Mouse (Mus musculus): ENCODE data around the gene Nrp2.

The Nrp2 gene

GRCm38 (mm10) chr1:62703158-62704116, at the start of gene Nrp2:
Nrp2 (plus strand) TSS chr1:62703285.
- DNase-seq = peak; percentile 87 to 93

- no peak for DNase-seq
Measured at GRCm38 (mm10) chr1:62654436-62654835, 48.6 kb upstream of the Nrp2 start.

DNA sequence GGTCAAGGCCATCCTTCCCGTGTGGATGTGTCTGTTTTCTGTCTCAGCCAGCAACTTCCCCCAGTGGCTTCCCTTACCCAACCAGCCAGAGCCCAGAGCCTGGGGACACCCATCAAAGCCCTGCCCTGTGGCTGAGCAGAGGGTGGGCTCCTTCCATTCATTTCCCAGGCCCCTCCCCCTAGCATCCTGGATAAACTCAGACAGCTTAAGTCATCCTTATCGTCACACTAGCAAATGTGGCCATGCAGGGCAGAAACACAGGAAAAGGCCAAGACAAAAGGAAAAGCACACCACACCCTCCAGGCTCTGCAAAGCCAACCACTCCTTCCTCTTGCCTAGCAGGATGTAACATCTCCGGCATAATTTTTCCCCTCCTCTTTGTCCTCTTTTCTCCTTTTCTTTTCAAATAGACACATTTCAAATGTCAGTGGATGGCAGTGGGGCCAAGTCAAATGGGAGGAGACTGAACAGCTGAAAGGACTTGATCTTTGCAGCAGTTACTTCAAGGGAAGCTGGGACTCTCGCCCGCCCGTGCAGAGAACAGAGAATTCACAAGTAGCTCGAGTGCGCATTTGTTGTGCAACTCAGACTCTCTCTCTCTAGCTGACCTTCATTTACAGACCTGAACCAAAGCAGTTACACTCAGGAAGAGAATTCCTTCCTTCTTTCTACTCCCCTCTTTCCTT, 38.0 kb upstream of the Nrp2 start:
- peak; percentile 40 to 61 for DNase-seq

DNA sequence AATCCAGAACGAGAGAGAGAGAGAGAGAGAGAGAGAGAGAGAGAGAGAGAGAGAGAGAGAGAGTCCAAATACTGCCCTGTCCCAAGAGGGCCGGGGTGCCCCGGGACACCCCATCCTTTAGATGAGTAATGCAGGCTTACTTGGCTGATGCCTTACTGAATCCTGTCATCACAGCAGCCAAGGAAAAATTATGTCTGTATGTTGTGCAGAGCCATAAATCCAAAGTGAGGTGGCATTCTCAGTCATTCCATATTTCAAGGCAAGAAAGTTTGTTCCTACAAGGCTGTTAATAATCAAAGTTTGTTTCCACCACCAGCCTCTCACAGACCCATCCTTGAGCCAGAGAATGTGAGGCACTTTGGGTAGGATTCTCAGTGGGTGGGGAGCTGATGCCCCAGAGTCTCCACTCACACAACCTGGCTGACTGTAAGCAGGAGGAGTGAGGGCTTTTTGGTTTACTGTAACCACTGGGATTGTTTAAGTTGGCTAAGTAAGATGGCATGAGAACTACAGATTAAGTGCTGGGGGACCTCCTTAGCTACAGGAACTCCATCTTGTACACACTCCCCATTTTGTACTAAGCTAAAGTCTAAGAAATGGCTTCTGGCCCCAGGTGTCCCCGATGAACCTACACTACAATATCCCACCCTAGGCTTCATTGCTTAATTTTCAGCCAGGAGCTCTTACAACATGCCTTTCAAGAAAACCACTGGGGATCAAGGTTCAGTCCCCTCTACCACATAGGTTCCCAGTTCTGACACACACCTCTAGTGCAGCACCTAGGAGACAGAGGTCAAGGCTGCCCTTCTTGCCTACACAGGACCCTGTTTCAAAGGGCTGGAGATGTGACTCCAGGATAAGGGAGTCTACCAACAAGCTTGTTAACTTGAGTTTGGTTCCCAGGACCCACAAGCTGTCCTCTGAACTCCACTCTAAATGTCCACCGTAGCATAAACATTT, 37.0 kb upstream of the Nrp2 start:
- DNase-seq = no peak

- no peak for DNase-seq
Measured at GRCm38 (mm10) chr1:62666780-62667179, 36.3 kb upstream of the Nrp2 start.

DNA sequence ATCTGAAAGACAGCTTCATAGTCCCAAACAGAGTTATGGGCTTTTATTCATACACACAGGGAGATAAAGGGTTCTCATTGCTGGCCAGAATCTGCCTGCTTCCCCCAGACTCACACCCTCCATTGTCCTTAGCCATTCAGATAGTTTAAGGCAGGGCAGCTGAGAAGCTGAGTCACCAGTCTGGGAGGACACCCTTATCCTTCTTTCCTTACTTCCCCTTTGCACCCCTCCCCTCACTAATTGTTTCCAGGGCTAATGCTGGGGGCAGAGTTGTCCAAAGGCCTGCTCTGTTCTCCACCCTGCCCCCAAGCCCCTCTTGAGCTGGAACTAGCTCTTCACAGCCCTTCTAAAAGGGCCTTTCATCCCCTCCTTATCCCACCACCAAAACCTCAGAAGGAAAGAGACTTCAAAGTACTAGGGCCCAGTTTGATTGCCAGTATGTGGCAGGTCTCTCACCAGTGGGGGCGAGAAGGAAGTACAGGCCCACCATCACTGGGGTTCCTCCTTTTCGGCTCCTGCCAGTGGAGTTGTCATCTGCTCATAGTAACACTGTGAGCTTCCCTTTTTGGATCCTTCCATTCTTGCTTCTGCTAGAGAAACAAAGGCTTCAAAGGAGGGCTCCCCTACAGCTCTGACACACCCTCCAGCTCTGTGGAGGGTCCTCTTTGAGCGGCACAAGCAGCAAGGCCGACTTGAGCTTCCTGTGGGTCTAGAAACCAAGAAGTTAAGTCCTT, 24.3 kb upstream of the Nrp2 start:
- no peak for DNase-seq

GRCm38 (mm10) chr1:62679466-62679865, 23.6 kb upstream of the Nrp2 start:
- no peak for DNase-seq

- DNase-seq = peak; percentile 41 to 43
Measured at GRCm38 (mm10) chr1:62682456-62683385, 20.4 kb upstream of the Nrp2 start.

GRCm38 (mm10) chr1:62683498-62683897, 19.6 kb upstream of the Nrp2 start:
- DNase-seq = no peak

DNA sequence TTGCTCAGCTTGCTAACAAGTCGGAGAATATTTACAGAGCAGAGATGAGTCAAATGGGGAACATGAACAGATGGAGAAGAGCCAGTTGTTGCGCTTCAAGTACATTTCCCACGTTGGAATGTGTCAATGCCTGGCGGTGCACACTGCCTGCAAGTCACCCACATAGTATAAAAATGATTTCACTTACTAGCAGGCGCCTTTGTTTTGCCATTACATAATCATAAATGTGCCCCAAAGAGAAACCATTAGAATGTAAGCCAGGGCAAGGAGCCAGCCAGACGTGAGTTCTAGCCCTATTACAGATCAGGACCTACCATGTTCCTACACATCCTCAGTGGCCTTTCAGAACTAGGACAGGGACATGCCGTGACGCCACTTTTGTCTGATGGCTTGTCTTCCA, 15.6 kb upstream of the Nrp2 start:
- DNase-seq = no peak

DNA sequence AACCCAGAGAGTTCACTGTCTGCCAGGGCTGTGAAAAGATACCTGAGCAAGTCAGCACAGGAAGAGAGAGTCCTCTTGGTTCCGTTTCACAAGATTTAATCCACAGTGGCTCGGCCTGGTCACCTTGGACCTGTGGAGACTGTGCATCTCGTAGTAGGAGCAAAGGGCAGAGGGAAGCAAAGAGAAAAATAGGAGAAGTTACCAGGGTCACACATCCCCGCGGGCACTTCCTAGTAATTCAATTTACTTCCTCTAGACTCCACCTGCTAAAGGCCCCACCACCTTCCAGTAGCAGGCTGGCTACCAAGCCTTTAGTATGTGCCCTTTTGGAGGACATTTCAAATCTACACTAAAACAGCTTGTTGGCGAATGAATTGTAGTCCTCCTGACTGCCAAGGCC, 11.9 kb upstream of the Nrp2 start:
- DNase-seq = no peak

DNA sequence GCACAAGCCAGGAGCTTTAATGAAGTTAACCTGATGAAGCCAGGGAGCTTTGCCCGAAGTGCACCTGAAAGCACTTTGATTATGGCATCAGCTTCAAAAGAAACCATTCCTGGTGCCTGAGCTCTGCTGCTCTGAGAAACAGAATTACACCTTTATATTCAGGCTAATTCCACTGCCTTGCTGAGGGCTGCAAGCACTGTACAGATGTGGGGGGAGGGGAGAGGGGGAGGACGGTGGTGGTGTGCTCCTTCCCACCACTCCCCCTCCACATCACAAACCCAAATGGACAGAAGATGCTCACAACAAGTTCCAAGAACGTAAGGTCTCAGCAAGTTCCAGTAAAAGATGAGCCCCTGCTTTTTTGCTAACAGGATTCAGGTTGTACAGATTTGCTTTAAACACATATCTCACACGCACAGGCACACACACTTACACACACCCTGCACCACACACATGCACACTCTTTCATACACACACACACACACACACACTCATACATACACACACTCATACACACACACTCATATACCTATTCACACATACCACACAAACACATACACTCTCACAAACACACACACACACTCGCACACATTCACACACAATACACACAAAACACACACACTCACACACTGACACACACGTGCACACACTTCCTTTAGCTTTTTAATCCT, 6.6 kb upstream of the Nrp2 start:
- no peak for DNase-seq

DNA sequence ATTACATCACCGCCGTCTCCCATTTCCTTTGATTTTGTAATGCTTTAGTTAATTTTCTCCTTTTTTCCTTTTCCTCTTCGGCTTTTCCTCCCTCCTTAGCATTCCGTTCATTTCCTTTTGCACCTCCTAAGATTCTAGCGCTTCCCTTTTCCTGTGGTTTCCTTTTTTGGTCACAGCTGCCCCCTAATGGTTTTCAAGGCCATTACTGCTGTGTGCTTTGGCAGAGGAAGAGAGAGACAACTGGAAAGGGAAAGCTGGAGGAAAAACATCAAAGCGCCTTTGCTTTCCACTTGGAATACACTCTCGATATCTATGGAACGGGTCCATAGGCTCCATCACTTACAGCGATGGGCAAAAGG, 6.1 kb upstream of the Nrp2 start:
- DNase-seq = peak; percentile 53 to 67

DNA sequence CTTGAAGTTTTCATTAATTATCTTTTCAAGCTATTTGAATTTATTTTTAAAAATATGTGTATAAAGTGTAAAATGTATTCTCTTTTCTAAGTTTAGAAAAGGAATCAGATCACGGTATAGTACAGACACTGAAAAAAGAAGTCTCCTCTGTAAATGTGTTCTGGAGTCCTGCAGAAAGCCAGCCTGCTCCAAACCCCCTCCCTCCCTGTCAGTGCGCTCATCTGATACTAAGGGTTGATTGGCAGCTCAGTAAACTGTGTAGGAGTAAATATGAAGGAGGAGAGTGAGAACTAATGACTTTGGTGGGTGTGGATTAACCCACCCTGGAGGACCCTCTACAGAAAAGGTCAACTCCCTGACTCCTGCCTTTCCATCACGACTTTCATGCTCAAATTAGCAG, 5.7 kb upstream of the Nrp2 start:
- no peak for DNase-seq

DNA sequence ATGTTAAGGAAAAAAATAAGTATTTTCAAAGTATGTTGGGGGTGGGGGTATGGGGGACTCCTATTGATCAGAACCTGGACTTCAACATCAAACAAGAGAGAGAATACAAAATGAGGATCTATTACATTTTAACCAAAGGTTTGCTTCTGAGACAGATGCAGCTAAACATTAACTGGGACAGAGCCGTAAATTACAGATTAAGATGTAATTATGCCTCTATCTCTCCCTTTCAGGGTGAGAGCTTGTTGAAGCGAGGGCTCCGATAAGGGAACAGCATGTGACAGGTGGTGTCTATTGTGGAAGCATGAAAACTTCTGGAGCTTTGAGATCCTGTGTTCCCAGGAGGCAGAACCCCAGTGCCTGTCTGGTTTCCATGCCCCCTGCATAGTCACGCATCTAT, 3.3 kb upstream of the Nrp2 start:
- DNase-seq = peak in 1 of 2 experiments; percentile 16

GRCm38 (mm10) chr1:62701065-62701921, 1.8 kb upstream of the Nrp2 start:
- DNase-seq = peak; percentile 81 to 88

DNA sequence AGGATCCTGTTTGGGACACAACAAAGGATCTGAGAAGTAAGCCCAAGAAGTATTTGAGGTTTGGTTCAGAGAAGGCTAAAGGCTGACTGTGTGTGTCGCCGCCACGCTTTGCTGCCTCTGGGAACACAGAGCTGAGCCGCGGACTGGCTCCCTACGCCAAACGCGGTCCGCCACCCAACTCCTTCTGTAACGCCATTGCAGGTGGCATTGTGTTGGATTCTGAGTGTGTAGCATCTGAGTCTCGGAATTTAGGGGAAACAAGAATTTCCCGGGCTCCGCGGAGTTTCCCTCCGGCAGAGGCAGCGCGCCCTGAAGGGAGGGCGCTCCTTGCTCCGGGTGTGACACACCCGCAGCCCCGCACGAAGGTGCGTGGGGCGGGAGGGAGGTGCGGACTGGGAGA, 342 bp upstream of the Nrp2 start:
- DNase-seq = peak; percentile 56 to 65

DNA sequence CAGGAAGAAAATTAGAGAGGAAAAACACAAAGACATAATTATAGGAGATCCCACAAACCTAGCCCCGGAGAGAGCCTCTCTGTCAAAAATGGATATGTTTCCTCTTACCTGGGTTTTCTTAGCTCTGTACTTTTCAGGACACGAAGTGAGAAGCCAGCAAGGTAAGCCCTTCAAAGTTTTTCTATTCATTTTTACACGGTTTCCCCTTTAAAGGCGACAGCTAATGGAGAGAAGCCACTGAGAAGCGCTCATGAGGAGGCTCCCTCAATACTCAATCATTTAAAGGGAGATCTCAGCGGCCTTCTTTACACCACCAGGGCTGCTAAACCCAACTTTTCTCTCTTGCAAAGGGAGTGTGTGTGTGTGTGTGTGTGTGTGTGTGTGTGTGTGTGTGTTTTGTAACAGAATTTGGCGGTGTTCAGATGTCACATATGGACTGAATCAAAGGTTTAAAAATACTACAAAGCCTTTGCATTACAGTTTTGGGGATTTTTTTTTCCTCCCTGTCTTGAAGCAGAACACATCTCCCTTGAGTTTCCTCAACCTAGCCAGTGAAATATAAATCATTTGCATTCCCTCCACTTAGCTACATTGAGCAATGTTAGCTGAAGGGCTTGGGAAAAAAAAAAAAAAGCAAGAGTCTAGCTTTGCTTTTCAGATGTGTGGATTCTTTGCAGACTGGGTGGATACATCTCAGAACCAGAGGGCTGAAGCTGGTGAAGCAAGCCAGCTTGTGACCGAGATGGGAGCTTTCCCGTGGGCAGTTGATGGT, 1.2 kb downstream of the Nrp2 start:
- no peak for DNase-seq
